Mouse (Mus musculus) left cerebral cortex, adult 6 months (tissue): Measurements from ENCODE around the gene Rit1. TPM values are rescaled to one million over a fixed set of nuclear protein-coding genes. Genes with fewer than 3 reads are reported as not detected.

Source experiments
- long read RNA-seq, 2 experiments: library from polyadenylated mRNA; unstranded; transcript quantifications; one replicate each; pipeline ENCODE4 v2.0.0; 2019 to 2020
- polyA plus RNA-seq: library from polyadenylated mRNA; unstranded; fragments of <200 nt; fragmentation: Nextera tagmentation; gene quantifications from 2 replicates; pipeline ENCODE4 v1.2.3, GENCODE M21; 2021

The Rit1 gene
- 55.4 and 59.7 TPM in 2 replicates for polyA plus RNA-seq
- long read RNA-seq, experiment 1, transcript Rit1-208 (6 exons, 993 nt), result minor isoform, 11 of 142 reads
- long read RNA-seq, experiment 1, transcript Rit1-201 (6 exons, 1,204 nt), result major isoform, 104 of 142 reads
- long read RNA-seq, experiment 1, partial matches to known transcripts, result 0 of 142 reads
- long read RNA-seq, experiment 1, other reads (novel, unspliced or antisense), result 25 of 142 reads
- long read RNA-seq, experiment 2, transcript Rit1-201 (6 exons, 1,204 nt), result major isoform, 50 of 78 reads
- long read RNA-seq, experiment 2, transcript Rit1-208 (6 exons, 993 nt), result minor isoform, 5 of 78 reads
- long read RNA-seq, experiment 2, partial matches to known transcripts, result 9 of 78 reads
- long read RNA-seq, experiment 2, other reads (novel, unspliced or antisense), result 14 of 78 reads

DNA sequence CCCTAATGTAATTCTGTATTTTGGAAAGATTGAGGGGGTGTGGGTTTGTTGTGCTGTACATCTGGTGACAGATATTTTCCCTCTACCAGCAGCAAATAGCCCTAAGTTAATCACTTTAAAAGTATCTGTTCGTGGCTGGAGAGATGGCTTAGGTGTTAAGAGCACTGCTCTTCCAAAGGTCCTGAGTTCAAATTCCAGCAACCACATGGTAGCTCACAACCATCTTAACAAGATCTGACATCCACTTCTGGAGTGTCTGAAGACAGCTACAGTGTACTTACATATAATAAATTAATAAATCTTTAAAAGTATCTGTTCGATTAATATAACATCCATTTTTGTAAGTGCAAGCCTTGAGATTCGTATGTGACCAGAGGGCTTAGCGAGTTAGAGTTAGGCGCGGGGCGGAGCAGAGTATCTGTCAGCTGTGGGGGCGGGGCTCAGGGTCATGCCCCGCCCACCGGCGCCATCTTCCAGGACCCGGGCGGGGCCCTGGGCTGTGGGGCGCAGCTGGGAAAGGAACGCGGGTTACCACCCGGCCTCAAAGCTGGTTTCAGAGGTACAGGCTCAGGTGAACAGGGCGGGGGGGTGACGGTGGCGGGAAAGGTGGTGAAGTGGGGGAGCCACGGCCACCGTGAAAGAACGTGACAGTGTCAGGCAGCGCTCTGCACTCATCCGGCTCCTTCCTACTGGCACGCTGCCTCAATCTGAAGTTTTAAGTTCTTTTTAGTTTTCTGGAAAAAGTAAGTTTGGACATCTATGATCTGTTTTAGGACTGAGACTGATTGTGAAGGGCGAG, at the start of gene Rit1:
Gene Rit1 (plus strand): TSS at position 440 of the 799 bp plus-strand sequence.

DNA sequence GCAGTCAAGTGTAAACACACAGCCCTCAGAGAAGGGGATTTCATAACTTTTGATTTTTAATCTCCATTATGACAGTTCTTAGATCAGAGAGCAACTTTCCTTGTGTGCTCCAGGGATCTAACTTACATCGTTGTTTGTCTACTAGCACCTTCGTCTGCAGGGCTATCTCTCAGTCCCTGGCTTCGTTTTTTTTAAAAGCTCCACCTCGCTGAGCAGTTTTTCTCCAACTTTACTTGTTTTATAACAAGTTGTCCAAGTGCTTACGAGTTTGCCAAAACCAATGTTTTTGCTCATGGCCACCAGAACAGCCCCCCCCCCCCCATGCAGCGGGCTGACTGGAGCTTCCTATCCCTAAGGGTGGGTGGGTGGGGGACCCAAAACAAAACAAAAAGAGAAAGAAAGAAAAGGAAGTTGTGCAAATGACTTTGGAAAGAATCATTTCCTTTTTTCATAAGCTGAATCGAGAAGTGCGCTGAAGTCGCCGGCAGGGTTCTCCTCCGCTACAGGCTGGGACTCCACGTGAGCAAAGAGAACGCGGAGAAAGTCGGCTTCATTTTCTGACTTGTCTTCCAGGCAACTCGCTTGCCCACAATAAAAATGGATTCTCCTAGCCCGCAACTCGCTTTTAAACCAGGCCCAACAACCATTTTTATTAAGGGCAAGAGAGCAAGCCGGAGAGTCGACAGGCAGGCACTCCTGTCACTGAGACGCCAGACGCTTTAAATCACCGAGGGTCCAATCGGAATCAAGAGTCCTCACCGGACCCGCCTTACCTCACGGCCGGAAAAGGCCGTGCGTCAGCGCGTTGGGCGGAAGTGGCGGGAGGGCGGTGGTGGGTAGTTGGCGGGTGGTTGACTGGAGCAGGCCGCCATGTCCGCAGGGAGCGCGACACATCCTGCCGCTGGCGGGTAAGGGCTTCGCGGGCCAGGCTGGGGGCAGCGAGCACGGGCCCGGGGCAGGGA, 31.4 kb upstream of the Rit1 start, which contains the start of gene Khdc4:
Gene Khdc4 (plus strand): TSS at position 824 of the 962 bp plus-strand sequence.

DNA sequence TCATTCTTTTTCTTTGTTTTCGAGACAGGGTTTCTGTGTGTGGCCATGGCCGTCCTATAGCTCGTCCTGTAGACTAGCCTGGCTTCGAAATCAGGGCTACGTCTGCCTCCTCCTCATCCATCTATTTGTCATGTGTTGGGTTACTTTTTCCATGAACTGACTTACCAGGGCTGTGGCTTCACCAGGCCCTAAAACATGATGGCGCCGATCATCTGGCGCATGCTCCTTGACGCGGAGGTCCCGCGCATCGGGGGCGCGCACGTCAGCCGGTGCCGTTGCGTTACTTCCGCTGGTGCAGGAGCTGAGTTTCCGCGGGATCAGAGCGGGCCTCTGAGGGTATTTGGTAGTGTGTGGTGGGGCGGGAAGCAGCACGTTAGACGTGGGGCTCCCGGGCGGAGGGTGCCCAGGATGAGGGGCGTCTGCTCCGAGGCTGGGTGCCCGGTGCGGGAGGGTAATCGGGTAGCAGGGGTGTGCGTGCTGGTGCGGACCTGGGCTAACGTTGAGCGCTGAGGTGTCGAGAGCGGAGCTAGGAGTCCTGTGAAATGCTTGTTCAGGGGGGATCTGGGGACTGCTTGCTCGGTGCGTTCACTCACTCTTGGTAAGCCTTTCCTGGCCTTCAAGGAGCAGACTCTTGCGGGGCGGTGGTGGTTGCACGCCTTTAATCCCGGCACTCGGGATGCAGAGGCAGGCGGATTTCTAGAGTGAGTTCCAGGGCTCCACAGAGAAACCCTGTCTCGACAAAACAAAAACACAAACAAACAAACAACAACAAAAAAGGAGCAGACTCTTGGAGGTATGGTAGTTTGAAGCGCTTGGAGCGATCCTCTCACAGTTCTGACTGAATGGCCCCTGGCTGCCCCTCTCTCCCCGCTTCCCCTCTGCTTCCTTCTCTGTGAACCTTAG, 58.6 kb downstream of the Rit1 start, which contains the start of gene Syt11:
Gene Syt11 (minus strand): TSS at position 226 of the 903 bp plus-strand sequence.

Other genes with a start within 250 kb of the Rit1 start
- 51.8 and 54.5 TPM in 2 replicates for gene Lmna, start 206.9 kb upstream of the Rit1 start, polyA plus RNA-seq
- 0.29 and 0.49 TPM in 2 replicates for gene Mex3a, start 184.4 kb upstream of the Rit1 start, polyA plus RNA-seq
- gene Rab25, start 168.5 kb upstream of the Rit1 start, polyA plus RNA-seq, result not detected in 2 replicates
- gene Lamtor2, start 163.8 kb upstream of the Rit1 start, polyA plus RNA-seq, result 138 and 243 TPM in 2 replicates
- 15.4 and 27.8 TPM in 2 replicates for gene Ubqln4, start 163.1 kb upstream of the Rit1 start, polyA plus RNA-seq
- 189 and 202 TPM in 2 replicates for gene Ssr2, start 141.0 kb upstream of the Rit1 start, polyA plus RNA-seq
- 48.6 and 53.4 TPM in 2 replicates for gene Arhgef2, start 110.9 kb upstream of the Rit1 start, polyA plus RNA-seq
- not detected in 2 replicates for gene Rxfp4, start 63.7 kb upstream of the Rit1 start, polyA plus RNA-seq
- gene Khdc4, start 31.0 kb upstream of the Rit1 start, polyA plus RNA-seq, result 22.7 and 35.6 TPM in 2 replicates
- 266 and 273 TPM in 2 replicates for gene Syt11, start 58.3 kb downstream of the Rit1 start, polyA plus RNA-seq
- gene Gon4l, start 118.4 kb downstream of the Rit1 start, polyA plus RNA-seq, result 4.7 and 5.8 TPM in 2 replicates
- gene Msto1, start 197.2 kb downstream of the Rit1 start, polyA plus RNA-seq, result 18.8 and 21.4 TPM in 2 replicates
- 7.1 and 9.1 TPM in 2 replicates for gene Ash1l, start 233.8 kb downstream of the Rit1 start, polyA plus RNA-seq
- 98.6 and 110 TPM in 2 replicates for gene Dap3, start 234.3 kb downstream of the Rit1 start, polyA plus RNA-seq